34 mouse cellular contexts compared by ENCODE assay signal in genomic region chr9:96563501-96563900, GRCm38 (mm10). TPM values are rescaled to one million over a fixed set of nuclear protein-coding genes. Genes with fewer than 3 reads are reported as not detected.
A peak's percentile ranks its signal among the peaks of the same experiment; 100 is the strongest.
DNase-seq lines count a peak whose midpoint lies in the region; ATAC-seq and TF ChIP-seq lines count a peak whose summit lies in the region.
"Had no signal": no experiment of that assay in that cellular context is flagged by ENCODE, and none has a peak within 500 bp of the region (broad histone marks: within the 10 kb centered on the region; RNA-seq: fewer than 3 reads in every experiment).

No protein-coding gene starts in this region.

- WGBS in intestine, postnatal 0 days: over 99% methylated on average over 4 of the region's 4 CpGs
- WGBS in intestine, embryonic 15.5 days: 92% methylated on average over 4 of the region's 4 CpGs
- 84% methylated on average over 4 of the region's 4 CpGs for WGBS in liver, embryonic 14.5 days (ENCODE audit: insufficient replicate concordance)
- WGBS in liver, embryonic 11.5 days: 90% methylated on average over 4 of the region's 4 CpGs

- POLR2A ChIA-PET in Patski (lab: Charles Lee): no interaction called here

- no peak overlapping the region for H3K4me2 ChIP-seq in intestine, postnatal 0 days (replicated peaks; ENCODE audit: low read depth)
- no peak overlapping the region for H3K4me2 ChIP-seq in intestine, embryonic 15.5 days (replicated peaks)
- H3K4me2 ChIP-seq in liver, embryonic 14.5 days (ENCODE audit: low read depth): no peak overlapping the region
- no peak overlapping the region for H3K4me2 ChIP-seq in liver, embryonic 11.5 days
- H3K4me2 ChIP-seq: embryonic facial prominence, embryonic 13.5 days; kidney, embryonic 15.5 days; limb, embryonic 12.5 days; liver, embryonic 12.5 days; midbrain, embryonic 15.5 days; neural tube, embryonic 12.5 days had no signal

- no peak overlapping the region for H3K4me3 ChIP-seq in intestine, postnatal 0 days (ENCODE audit: low read depth, low read length)
- H3K4me3 ChIP-seq in intestine, embryonic 15.5 days (replicated peaks): no peak overlapping the region
- no peak overlapping the region for H3K4me3 ChIP-seq in liver, embryonic 14.5 days (ENCODE audit: insufficient read depth in 1 of 2, low read depth in 2 of 2, low read length in 2 of 2)
- H3K4me3 ChIP-seq in liver, embryonic 11.5 days (ENCODE audit: low read depth, low read length): no peak overlapping the region
- H3K4me3 ChIP-seq in G1E (ENCODE audit: low read depth, low read length): no peak overlapping the region
- H3K4me3 ChIP-seq: embryonic facial prominence, embryonic 13.5 days; forebrain, embryonic 10.5 days; hindbrain, embryonic 10.5 days; kidney, embryonic 15.5 days; limb, embryonic 12.5 days; liver, embryonic 12.5 days; midbrain, embryonic 10.5 days; midbrain, embryonic 15.5 days; myocyte; neural tube, embryonic 12.5 days had no signal

- H3K4me1 ChIP-seq in intestine, postnatal 0 days (replicated peaks; ENCODE audit: control insufficient read depth, insufficient read depth, low read length): no peaks in the 10 kb centered on the region
- H3K4me1 ChIP-seq in intestine, embryonic 15.5 days (replicated peaks): no peaks in the 10 kb centered on the region
- peaks cover 2 to 16% of the 10 kb centered on the region in 2 experiments; a peak in 3 of 4 replicates for H3K4me1 ChIP-seq in liver, embryonic 14.5 days (replicated peaks; ENCODE audit: control insufficient read depth in 2 of 2, insufficient read depth in 2 of 2, low read length in 1 of 2)
- peaks cover 4% of the 10 kb centered on the region; the same call in 1 of the 2 replicates for H3K4me1 ChIP-seq in liver, embryonic 11.5 days (replicated peaks; ENCODE audit: control insufficient read depth, insufficient read depth, low read length)
- peaks cover 32% of the 10 kb centered on the region for H3K4me1 ChIP-seq in G1E (ENCODE audit: insufficient read depth, low read depth, low read length)
- H3K4me1 ChIP-seq: embryonic facial prominence, embryonic 13.5 days; forebrain, embryonic 10.5 days; hindbrain, embryonic 10.5 days; kidney, embryonic 15.5 days; limb, embryonic 12.5 days; midbrain, embryonic 10.5 days; midbrain, embryonic 15.5 days; neural tube, embryonic 12.5 days had no signal

- no peak for ATAC-seq in intestine, postnatal 0 days
- no peak for ATAC-seq in intestine, embryonic 15.5 days
- no peak for ATAC-seq in liver, embryonic 14.5 days (ENCODE audit: insufficient read depth)
- ATAC-seq in liver, embryonic 11.5 days (replicated peaks; ENCODE audit: low FRiP score): no peak
- ATAC-seq in G1E (ENCODE audit: extremely low read depth, insufficient number of reproducible peaks, low FRiP score, poor library complexity, severe bottlenecking): no peak
- ATAC-seq in Patski: no peak
- ATAC-seq: forebrain, embryonic 16.5 days; hindbrain, embryonic 16.5 days; intestine, embryonic 16.5 days; liver, embryonic 12.5 days; midbrain, embryonic 15.5 days had no signal

- in situ Hi-C loops in Patski (cut with MboI; ENCODE audit: low pct_unique_long_range_greater_than_20kb): no loop called here

- no peaks in the 10 kb centered on the region for H3K27me3 ChIP-seq in intestine, postnatal 0 days (replicated peaks; ENCODE audit: control insufficient read depth, insufficient read depth, low read length)
- no peaks in the 10 kb centered on the region for H3K27me3 ChIP-seq in intestine, embryonic 15.5 days (replicated peaks)
- no peaks in the 10 kb centered on the region for H3K27me3 ChIP-seq in liver, embryonic 14.5 days (ENCODE audit: control insufficient read depth, insufficient read depth, low read length)
- no peaks in the 10 kb centered on the region for H3K27me3 ChIP-seq in liver, embryonic 11.5 days (replicated peaks; ENCODE audit: control insufficient read depth, insufficient read depth, low read length)
- no peaks in the 10 kb centered on the region for H3K27me3 ChIP-seq in G1E (ENCODE audit: insufficient read depth, low read length)
- H3K27me3 ChIP-seq in Patski: no peaks in the 10 kb centered on the region
- H3K27me3 ChIP-seq: embryonic facial prominence, embryonic 13.5 days; kidney, embryonic 15.5 days; limb, embryonic 12.5 days; liver, embryonic 12.5 days; midbrain, embryonic 15.5 days; neural tube, embryonic 12.5 days had no signal

- peak; percentile 37; the same call in 1 of the 2 replicates for TF ChIP-seq CTCF in intestine, postnatal 0 days (IDR thresholded peaks at IDR 0.05; ENCODE audit: low read depth)
- TF ChIP-seq CTCF in liver, embryonic 14.5 days (IDR thresholded peaks at IDR 0.05; ENCODE audit: low read depth): 0 out of 2 replicates have a peak, but pooled peaks have one; percentile 17
- TF ChIP-seq CTCF in G1E (IDR thresholded peaks at IDR 0.05; ENCODE audit: low read depth, low read length) (0 out of 2 replicates have a peak, but pooled peaks have one; percentile 9), Patski (IDR thresholded peaks at IDR 0.05) (peak; percentile 42)

- H3K27ac ChIP-seq in intestine, postnatal 0 days (ENCODE audit: low read depth, low read length): no peak overlapping the region
- H3K27ac ChIP-seq in intestine, embryonic 15.5 days: no peak overlapping the region
- H3K27ac ChIP-seq in liver, embryonic 14.5 days: no peak overlapping the region
- H3K27ac ChIP-seq in liver, embryonic 11.5 days (ENCODE audit: low read depth, low read length): no peak overlapping the region
- H3K27ac ChIP-seq: embryonic facial prominence, embryonic 13.5 days; forebrain, embryonic 10.5 days; hindbrain, embryonic 10.5 days; kidney, embryonic 15.5 days; limb, embryonic 12.5 days; liver, embryonic 12.5 days; midbrain, embryonic 10.5 days; midbrain, embryonic 15.5 days; neural tube, embryonic 12.5 days had no signal

- no peak for DNase-seq in liver, embryonic 14.5 days (ENCODE audit: low read depth in 3 of 3, low spot score in 3 of 3)
- no peak for DNase-seq in liver, embryonic 11.5 days (ENCODE audit: low spot score)
- DNase-seq in G1E (ENCODE audit: low spot score) (no peak), Patski (ENCODE audit: low read depth, low spot score) (no peak)
- DNase-seq in frontal cortex, postnatal 36 days (ENCODE audit: low spot score in 2 of 2): no peak
- DNase-seq in cerebellum, postnatal 14 days: no peak
- DNase-seq: adrenal gland, postnatal 14 days; B cell, adult 2 months; cerebellum, adult 11-12 months; cerebellum, adult 9-11 months; heart, postnatal 14 days; kidney, postnatal 4 days; lung, adult 2 months; lung, postnatal 14 days; right cerebral cortex, adult 18-20 months had no signal

- no peak overlapping the region for H3K9ac ChIP-seq in intestine, postnatal 0 days (ENCODE audit: low read depth, low read length)
- H3K9ac ChIP-seq in intestine, embryonic 15.5 days: no peak overlapping the region
- H3K9ac ChIP-seq in liver, embryonic 14.5 days (replicated peaks): no peak overlapping the region
- no peak overlapping the region for H3K9ac ChIP-seq in liver, embryonic 11.5 days (ENCODE audit: low read depth, low read length)
- H3K9ac ChIP-seq: embryonic facial prominence, embryonic 13.5 days; kidney, embryonic 15.5 days; limb, embryonic 12.5 days; liver, embryonic 12.5 days; midbrain, embryonic 15.5 days; neural tube, embryonic 12.5 days had no signal

- H3K36me3 ChIP-seq in intestine, postnatal 0 days (ENCODE audit: control insufficient read depth, insufficient read depth): peaks cover 34% of the 10 kb centered on the region
- 0 out of 2 replicates have a peak, but pooled peaks cover 12% of the 10 kb centered on the region for H3K36me3 ChIP-seq in intestine, embryonic 15.5 days
- H3K36me3 ChIP-seq in liver, embryonic 14.5 days (replicated peaks; ENCODE audit: control insufficient read depth, insufficient read depth, low read depth): no peaks in the 10 kb centered on the region
- H3K36me3 ChIP-seq in liver, embryonic 11.5 days (ENCODE audit: control insufficient read depth, insufficient read depth, low read length): peaks cover 3% of the 10 kb centered on the region
- peaks cover 74% of the 10 kb centered on the region for H3K36me3 ChIP-seq in G1E (replicated peaks)

- CTCF ChIA-PET in Patski (lab: Charles Lee): interaction anchor here (0.8 to 1.4 kb wide), 2 partner anchors 18 to 106 kb away, joined by 3 to 4 read pairs; no protein-coding TSS in a partner anchor

- no peaks in the 10 kb centered on the region for H3K9me3 ChIP-seq in intestine, postnatal 0 days (ENCODE audit: control insufficient read depth)
- no peaks in the 10 kb centered on the region for H3K9me3 ChIP-seq in intestine, embryonic 15.5 days
- H3K9me3 ChIP-seq in liver, embryonic 14.5 days (ENCODE audit: control insufficient read depth, low read length): no peaks in the 10 kb centered on the region
- no peaks in the 10 kb centered on the region for H3K9me3 ChIP-seq in liver, embryonic 11.5 days (ENCODE audit: control insufficient read depth, low read length)
- no peaks in the 10 kb centered on the region for H3K9me3 ChIP-seq in G1E (replicated peaks)
- H3K9me3 ChIP-seq: embryonic facial prominence, embryonic 13.5 days; forebrain, embryonic 10.5 days; hindbrain, embryonic 10.5 days; kidney, embryonic 15.5 days; limb, embryonic 12.5 days; liver, embryonic 12.5 days; midbrain, embryonic 10.5 days; midbrain, embryonic 15.5 days; neural tube, embryonic 12.5 days had no signal

- TF ChIP-seq EP300 in liver, embryonic 14.5 days (IDR thresholded peaks at IDR 0.05; ENCODE audit: low read depth): no peak

RNA-seq across cellular contexts. Expression of gene Gm28729, which starts 38.4 kb away (rescaled TPM):
- not detected in 2 replicates for polyA plus RNA-seq in intestine, postnatal 0 days (2015; fragmentation: Nextera tagmentation; extraction: Ambion mirVana)
- not detected in 2 replicates for polyA plus RNA-seq in intestine, embryonic 15.5 days (2015; fragmentation: Nextera tagmentation; extraction: Ambion mirVana)
- polyA plus RNA-seq in liver, embryonic 14.5 days (2012; rRNA removed): 0.02 TPM in 2 replicates
- polyA plus RNA-seq in liver, embryonic 14.5 days (2014; fragmentation: Nextera tagmentation; extraction: Ambion mirVana): not detected in 2 replicates
- not detected in 2 replicates for polyA plus RNA-seq in liver, embryonic 11.5 days (2014; fragmentation: Nextera tagmentation; extraction: Ambion mirVana)
- total RNA-seq in G1E (2014; fragmentation: Nextera tagmentation) (not detected in 2 replicates), G1E (2017) (0.06 and 0.16 TPM in 2 replicates)
- polyA plus RNA-seq in G1E (2012) (not detected in 2 replicates), Patski (2021) (not detected)
- total RNA-seq: adrenal gland, postnatal 14 days; common myeloid progenitor, adult 5-6 weeks; heart, postnatal 14 days; megakaryocyte progenitor cell, adult 5-6 weeks had no signal
- polyA plus RNA-seq: embryonic facial prominence, embryonic 13.5 days; forebrain, embryonic 10.5 days; heart, embryonic 14.5 days; intestine, embryonic 16.5 days; kidney, embryonic 15.5 days; limb, embryonic 12.5 days; liver, embryonic 12.5 days; midbrain, embryonic 10.5 days; myocyte; neural tube, embryonic 12.5 days; spleen, adult 2 months had no signal
